Mouse (Mus musculus): ENCODE data around the gene Adamtsl1. TPM values are rescaled to one million over a fixed set of nuclear protein-coding genes. Genes with fewer than 3 reads are reported as not detected.

Gene Adamtsl1
- polyA plus RNA-seq, 1 experiment from 2014 or later, result 11.5 TPM

GRCm38 (mm10) chr4:85764015-85764450, 250.1 kb downstream of the Adamtsl1 start:
- H3K4me2 ChIP-seq (replicated peaks), result no peak overlapping the region
- WGBS, result 89% methylated on average over 14 of the region's 14 CpGs
- H3K9me3 ChIP-seq (ENCODE audit: control insufficient read depth, low read length), result no peaks in the 10 kb centered on the region
- DNase-seq (ENCODE audit: low spot score) (no peak), ATAC-seq (ENCODE audit: low FRiP score) (no peak)
- H3K9ac ChIP-seq, result no peak overlapping the region
- H3K36me3 ChIP-seq (replicated peaks; ENCODE audit: control insufficient read depth, insufficient read depth), result no peaks in the 10 kb centered on the region
- H3K27me3 ChIP-seq (ENCODE audit: control insufficient read depth, insufficient read depth, low read length), result no peaks in the 10 kb centered on the region; the same call in 1 of the 2 replicates
- H3K4me1 ChIP-seq (replicated peaks; ENCODE audit: control insufficient read depth, insufficient read depth, low read length), result peaks cover 9% of the 10 kb centered on the region
- H3K27ac ChIP-seq, result no peak overlapping the region
- no peak overlapping the region for H3K4me3 ChIP-seq (replicated peaks; ENCODE audit: low read length)

GRCm38 (mm10) chr4:85764476-85764875, 250.5 kb downstream of the Adamtsl1 start:
- Histone ChIP-seq H3K4me3 (replicated peaks; ENCODE audit: low read length) (no peak overlapping the region), H3K4me1 (replicated peaks; ENCODE audit: control insufficient read depth, insufficient read depth, low read length) (peaks cover 9% of the 10 kb centered on the region), H3K9me3 (ENCODE audit: control insufficient read depth, low read length) (no peaks in the 10 kb centered on the region), H3K4me2 (replicated peaks) (no peak overlapping the region), H3K36me3 (replicated peaks; ENCODE audit: control insufficient read depth, insufficient read depth) (no peaks in the 10 kb centered on the region), H3K27ac (no peak overlapping the region), H3K27me3 (ENCODE audit: control insufficient read depth, insufficient read depth, low read length) (no peaks in the 10 kb centered on the region; the same call in 1 of the 2 replicates), H3K9ac (no peak overlapping the region)
- WGBS, result 44% methylated on average over 3 of the region's 3 CpGs
- DNase-seq (ENCODE audit: low spot score) (no peak), ATAC-seq (ENCODE audit: low FRiP score) (no peak)

DNA sequence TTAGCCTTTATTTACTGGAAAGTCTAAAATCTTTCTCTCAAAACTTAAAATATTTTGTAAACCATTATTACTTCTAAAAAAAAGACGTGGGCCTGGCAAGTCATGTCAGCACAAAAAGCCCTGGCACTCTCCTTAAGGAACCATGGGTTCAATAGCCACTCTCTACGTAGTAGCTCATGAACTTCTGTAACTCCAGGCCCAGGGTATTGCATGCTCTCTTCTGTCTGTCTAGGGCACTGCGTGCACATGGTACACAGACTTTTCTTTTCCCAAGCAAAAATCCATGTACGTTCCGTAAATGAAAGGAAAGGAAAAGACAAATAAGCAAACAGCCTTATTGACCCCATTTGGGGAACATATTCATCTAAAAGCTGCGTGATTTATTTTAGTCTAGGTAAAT, 253.7 kb downstream of the Adamtsl1 start:
- Histone ChIP-seq H3K27me3 (ENCODE audit: control insufficient read depth, insufficient read depth, low read length) (no peaks in the 10 kb centered on the region; the same call in 1 of the 2 replicates), H3K27ac (peak overlapping the region; percentile 75), H3K4me3 (replicated peaks; ENCODE audit: low read length) (no peak overlapping the region), H3K36me3 (replicated peaks; ENCODE audit: control insufficient read depth, insufficient read depth) (no peaks in the 10 kb centered on the region), H3K4me1 (replicated peaks; ENCODE audit: control insufficient read depth, insufficient read depth, low read length) (peaks cover 9% of the 10 kb centered on the region), H3K9ac (no peak overlapping the region), H3K4me2 (replicated peaks) (no peak overlapping the region), H3K9me3 (ENCODE audit: control insufficient read depth, low read length) (peaks cover 6% of the 10 kb centered on the region; the same call in 1 of the 2 replicates)
- ATAC-seq (ENCODE audit: low FRiP score) (no peak), DNase-seq (ENCODE audit: low spot score) (no peak)
- WGBS, result 76% methylated on average over 6 of the region's 6 CpGs

DNA sequence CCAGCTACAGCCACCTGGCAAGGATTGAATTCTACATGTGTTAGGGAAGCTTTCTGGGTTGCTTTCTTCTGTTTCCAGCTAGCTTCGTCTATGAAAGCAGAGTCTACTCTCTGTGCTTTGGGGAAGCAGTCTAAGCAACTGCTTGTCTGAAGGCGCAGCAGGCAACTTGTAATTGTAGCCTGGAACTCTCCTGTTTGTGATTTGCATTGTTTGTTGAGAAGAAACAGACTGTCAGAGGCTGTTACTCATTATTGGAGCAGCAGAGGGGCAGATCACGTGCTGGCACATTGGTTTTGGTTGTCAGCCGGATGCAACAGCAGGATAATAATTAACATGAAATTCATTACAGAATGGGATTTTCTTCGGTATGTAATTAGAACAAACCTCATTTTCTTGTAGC, 254.1 kb downstream of the Adamtsl1 start:
- Histone ChIP-seq H3K9me3 (ENCODE audit: control insufficient read depth, low read length) (peaks cover 6% of the 10 kb centered on the region; the same call in 1 of the 2 replicates), H3K27ac (peak overlapping the region; percentile 75), H3K4me1 (replicated peaks; ENCODE audit: control insufficient read depth, insufficient read depth, low read length) (peaks cover 9% of the 10 kb centered on the region), H3K36me3 (replicated peaks; ENCODE audit: control insufficient read depth, insufficient read depth) (no peaks in the 10 kb centered on the region), H3K4me2 (replicated peaks) (no peak overlapping the region), H3K9ac (no peak overlapping the region), H3K4me3 (replicated peaks; ENCODE audit: low read length) (no peak overlapping the region), H3K27me3 (ENCODE audit: control insufficient read depth, insufficient read depth, low read length) (no peaks in the 10 kb centered on the region; the same call in 1 of the 2 replicates)
- ATAC-seq (ENCODE audit: low FRiP score), result peak; percentile 77
- peak; percentile 56 for DNase-seq (ENCODE audit: low spot score)
- WGBS, result 21% methylated on average over 5 of the region's 5 CpGs

DNA sequence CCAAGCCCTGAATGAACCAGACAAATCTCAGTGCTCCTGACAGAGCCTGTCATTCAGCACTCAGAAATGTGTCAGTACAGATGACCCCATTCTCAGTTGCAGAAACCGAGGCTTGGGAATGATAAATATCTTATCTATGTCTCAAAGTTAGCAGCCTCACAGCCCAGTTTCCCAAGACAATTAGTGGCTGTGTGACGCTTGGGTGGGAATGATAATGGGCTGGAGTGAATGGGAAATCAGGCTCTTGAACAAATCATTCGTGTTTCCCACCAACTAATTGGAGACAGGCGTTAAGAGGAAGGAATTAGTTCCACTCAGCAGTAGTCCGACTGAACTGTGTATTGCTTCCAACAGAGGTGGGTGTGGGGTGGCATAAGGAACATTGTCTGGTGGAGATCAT, 268.5 kb downstream of the Adamtsl1 start:
- Histone ChIP-seq H3K4me1 (replicated peaks; ENCODE audit: control insufficient read depth, insufficient read depth, low read length) (0 out of 2 replicates have a peak, but pooled peaks cover 9% of the 10 kb centered on the region), H3K9ac (no peak overlapping the region), H3K36me3 (replicated peaks; ENCODE audit: control insufficient read depth, insufficient read depth) (no peaks in the 10 kb centered on the region), H3K4me2 (replicated peaks) (no peak overlapping the region), H3K4me3 (replicated peaks; ENCODE audit: low read length) (no peak overlapping the region), H3K27ac (no peak overlapping the region), H3K9me3 (ENCODE audit: control insufficient read depth, low read length) (no peaks in the 10 kb centered on the region), H3K27me3 (ENCODE audit: control insufficient read depth, insufficient read depth, low read length) (peaks cover 23% of the 10 kb centered on the region)
- WGBS, result 4% methylated on average over 5 of the region's 5 CpGs
- peak; percentile 73; the same call in 1 of the 2 replicates for ATAC-seq (ENCODE audit: low FRiP score)
- DNase-seq (ENCODE audit: low spot score), result no peak

GRCm38 (mm10) chr4:85783768-85784379, 269.9 kb downstream of the Adamtsl1 start:
- no peak overlapping the region for H3K9ac ChIP-seq
- DNase-seq (ENCODE audit: low spot score) (peak; percentile 35), ATAC-seq (ENCODE audit: low FRiP score) (peak; percentile 66)
- H3K4me1 ChIP-seq (replicated peaks; ENCODE audit: control insufficient read depth, insufficient read depth, low read length), result 0 out of 2 replicates have a peak, but pooled peaks cover 9% of the 10 kb centered on the region
- H3K27me3 ChIP-seq (ENCODE audit: control insufficient read depth, insufficient read depth, low read length), result peaks cover 17% of the 10 kb centered on the region; the same call in 1 of the 2 replicates
- no peaks in the 10 kb centered on the region for H3K9me3 ChIP-seq (ENCODE audit: control insufficient read depth, low read length)
- H3K4me3 ChIP-seq (replicated peaks; ENCODE audit: low read length), result no peak overlapping the region
- no peaks in the 10 kb centered on the region for H3K36me3 ChIP-seq (replicated peaks; ENCODE audit: control insufficient read depth, insufficient read depth)
- H3K27ac ChIP-seq, result no peak overlapping the region
- WGBS, result 23% methylated on average over 6 of the region's 6 CpGs
- H3K4me2 ChIP-seq (replicated peaks), result no peak overlapping the region

DNA sequence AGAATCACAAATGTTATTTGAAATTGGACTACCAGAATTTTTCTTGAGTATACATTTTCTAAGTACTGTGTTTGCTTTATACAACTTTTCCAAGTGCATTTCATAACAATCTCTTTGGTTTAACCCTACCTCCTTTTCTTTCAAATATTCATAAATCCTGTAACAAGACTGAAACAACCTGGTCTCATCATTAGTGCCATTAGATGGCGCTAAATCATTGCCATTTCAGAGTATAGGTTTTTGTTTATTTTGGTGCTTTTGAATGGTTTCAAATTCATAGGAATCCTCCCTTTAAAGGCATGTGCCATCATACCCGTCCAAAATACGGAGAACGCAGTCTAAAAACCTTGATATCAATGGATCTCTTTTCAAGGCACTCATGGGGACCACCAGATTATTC, 270.5 kb downstream of the Adamtsl1 start:
- H3K36me3 ChIP-seq (replicated peaks; ENCODE audit: control insufficient read depth, insufficient read depth), result no peaks in the 10 kb centered on the region
- no peak overlapping the region for H3K27ac ChIP-seq
- H3K9ac ChIP-seq, result no peak overlapping the region
- H3K4me3 ChIP-seq (replicated peaks; ENCODE audit: low read length), result no peak overlapping the region
- DNase-seq (ENCODE audit: low spot score) (no peak), ATAC-seq (ENCODE audit: low FRiP score) (no peak)
- H3K4me2 ChIP-seq (replicated peaks), result no peak overlapping the region
- WGBS, result 40% methylated on average over 4 of the region's 4 CpGs
- peaks cover 15% of the 10 kb centered on the region; the same call in 1 of the 2 replicates for H3K27me3 ChIP-seq (ENCODE audit: control insufficient read depth, insufficient read depth, low read length)
- H3K9me3 ChIP-seq (ENCODE audit: control insufficient read depth, low read length), result no peaks in the 10 kb centered on the region
- H3K4me1 ChIP-seq (replicated peaks; ENCODE audit: control insufficient read depth, insufficient read depth, low read length), result 0 out of 2 replicates have a peak, but pooled peaks cover 9% of the 10 kb centered on the region

- no peaks in the 10 kb centered on the region for H3K9me3 ChIP-seq (ENCODE audit: control insufficient read depth, low read length)
- no peaks in the 10 kb centered on the region for H3K36me3 ChIP-seq (replicated peaks; ENCODE audit: control insufficient read depth, insufficient read depth)
- H3K9ac ChIP-seq, result no peak overlapping the region
- H3K4me1 ChIP-seq (replicated peaks; ENCODE audit: control insufficient read depth, insufficient read depth, low read length), result no peaks in the 10 kb centered on the region
- WGBS, result 70% methylated on average over 2 of the region's 2 CpGs
- H3K27me3 ChIP-seq (ENCODE audit: control insufficient read depth, insufficient read depth, low read length), result peaks cover 3% of the 10 kb centered on the region; the same call in 1 of the 2 replicates
- no peak overlapping the region for H3K4me2 ChIP-seq (replicated peaks)
- ATAC-seq (ENCODE audit: low FRiP score), result no peak
- H3K27ac ChIP-seq, result no peak overlapping the region
- H3K4me3 ChIP-seq (replicated peaks; ENCODE audit: low read length), result no peak overlapping the region
- DNase-seq (ENCODE audit: low spot score), result no peak
These were observed 276.3 kb downstream of the Adamtsl1 start for GRCm38 (mm10) chr4:85790226-85790625.

- H3K9ac ChIP-seq, result no peak overlapping the region
- no peak overlapping the region for H3K4me2 ChIP-seq (replicated peaks)
- 5% methylated on average over 8 of the region's 8 CpGs for WGBS
- H3K4me3 ChIP-seq (replicated peaks; ENCODE audit: low read length), result no peak overlapping the region
- H3K27me3 ChIP-seq (ENCODE audit: control insufficient read depth, insufficient read depth, low read length), result no peaks in the 10 kb centered on the region
- DNase-seq (ENCODE audit: low spot score), result peak; percentile 96
- no peaks in the 10 kb centered on the region for H3K9me3 ChIP-seq (ENCODE audit: control insufficient read depth, low read length)
- H3K27ac ChIP-seq, result no peak overlapping the region
- no peaks in the 10 kb centered on the region for H3K36me3 ChIP-seq (replicated peaks; ENCODE audit: control insufficient read depth, insufficient read depth)
- H3K4me1 ChIP-seq (replicated peaks; ENCODE audit: control insufficient read depth, insufficient read depth, low read length), result no peaks in the 10 kb centered on the region
- peak; percentile 89 for ATAC-seq (ENCODE audit: low FRiP score)
These were observed 287.8 kb downstream of the Adamtsl1 start for GRCm38 (mm10) chr4:85801805-85802204.

Measured in hindbrain, embryonic 14.5 days (tissue).